Mouse (Mus musculus) neutrophil, adult 83 days (primary cell): ENCODE data around the gene Ssty2. TPM values are rescaled to one million over a fixed set of nuclear protein-coding genes. Genes with fewer than 3 reads are reported as not detected.

ENCODE experiments used
- total RNA-seq, 2 experiments: library from RNA; stranded (reverse); gene quantifications; one replicate each; pipeline ENCODE4 v1.2.4; 2023

The Ssty2 gene
- total RNA-seq = not detected

DNA sequence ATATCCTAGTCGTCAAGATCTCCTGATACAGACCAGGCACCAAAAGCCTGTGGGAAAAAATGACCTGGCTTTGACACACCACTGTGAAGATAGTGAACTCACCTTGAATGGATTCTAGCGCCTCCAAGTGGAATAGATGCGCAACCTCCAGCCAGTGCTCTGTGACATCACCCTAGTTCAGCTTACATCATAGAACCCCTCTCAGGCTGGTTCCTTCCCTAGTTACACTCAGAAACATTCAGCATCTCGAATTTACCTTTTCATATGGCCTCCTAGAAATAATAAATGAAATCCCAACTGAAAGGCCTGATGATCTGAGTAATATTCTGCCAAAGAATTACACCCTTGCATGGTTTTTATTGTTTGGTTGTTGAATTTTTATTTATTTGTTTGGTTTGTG is at the start of gene Ssty2:
TSS of gene Ssty2 (minus strand) at position 101 of the 400 bp plus-strand sequence.

